Mouse (Mus musculus) intestine, postnatal 0 days (tissue): Measurements from ENCODE around the gene Ndufb2. TPM values are rescaled to one million over a fixed set of nuclear protein-coding genes. Genes with fewer than 3 reads are reported as not detected.

Experiments
- ATAC-seq: fragments of 200-750 bp; cut with Nextera tagmentation; 2 replicates; pipeline ENCODE4 v1.8.0; 2017; ENCODE audit warnings: mild to moderate bottlenecking, moderate TSS enrichment, moderate library complexity
- H3K27ac ChIP-seq: fragments of 300-500 bp; sonication (generic); 2 replicates; pipeline ENCODE4 v1.5.1; 2014; ENCODE audit warnings: mild to moderate bottlenecking, low read depth, low read length, moderate library complexity
- H3K27me3 ChIP-seq: fragments of 300-500 bp; sonication (generic); replicated peaks from 2 replicates; pipeline ENCODE4 v1.6.1; 2014; ENCODE audit warnings: low read length, mixed read lengths; ENCODE audit not compliant: control insufficient read depth, insufficient read depth
- H3K36me3 ChIP-seq: fragments of 300-500 bp; sonication (generic); 2 replicates; pipeline ENCODE4 v1.6.1; 2014; ENCODE audit warnings: mild to moderate bottlenecking, moderate library complexity; ENCODE audit not compliant: control insufficient read depth, insufficient read depth
- H3K4me1 ChIP-seq: fragments of 300-500 bp; sonication (generic); replicated peaks from 2 replicates; pipeline ENCODE4 v1.6.1; 2014; ENCODE audit warnings: antibody characterized with exemption, low read length, mixed read lengths; ENCODE audit not compliant: control insufficient read depth, insufficient read depth
- H3K4me2 ChIP-seq: fragments of 300-500 bp; sonication (generic); replicated peaks from 2 replicates; pipeline ENCODE4 v1.6.1; 2014; ENCODE audit warnings: low read depth, mild to moderate bottlenecking, moderate library complexity
- H3K4me3 ChIP-seq: fragments of 300-500 bp; sonication (generic); 2 replicates; pipeline ENCODE4 v1.5.1; 2014; ENCODE audit warnings: low read depth, low read length
- H3K9ac ChIP-seq: fragments of 300-500 bp; sonication (generic); 2 replicates; pipeline ENCODE4 v1.6.1; 2014; ENCODE audit warnings: mild to moderate bottlenecking, low read depth, low read length
- H3K9me3 ChIP-seq: fragments of 300-500 bp; sonication (generic); 2 replicates; pipeline ENCODE4 v1.6.1; 2016; ENCODE audit warnings: mixed run types; ENCODE audit not compliant: control insufficient read depth
- CTCF ChIP-seq: sonication (generic); IDR thresholded peaks from 2 replicates; pipeline ENCODE4 v1.5.1; 2016; ENCODE audit warnings: low read depth, mild to moderate bottlenecking, control low read depth, antibody characterized with exemption, moderate library complexity
- WGBS: fragments of 180-500 bp; shearing (Covaris S2); extraction: QIAGEN DNeasy Blood & Tissue Kit; methylation state at CpG from one replicate; pipeline ENCODE4 v1.1.7; 2014; 5-methylcytosine and 5-hydroxymethylcytosine counted together
- polyA plus RNA-seq: library from polyadenylated mRNA; unstranded; fragments of >200 nt; fragmentation: Nextera tagmentation; extraction: Ambion mirVana; gene quantifications from 2 replicates; pipeline ENCODE4 v1.2.1, GENCODE M21; 2015

The Ndufb2 gene
- polyA plus RNA-seq, 1 experiment from 2014 or later: 498 TPM

- no peak overlapping the region for H3K27ac ChIP-seq
- 64% methylated on average over 8 of the region's 8 CpGs for WGBS
Observed at GRCm38 (mm10) chr6:39551981-39552636, 40.3 kb upstream of the Ndufb2 start.

GRCm38 (mm10) chr6:39554888-39555647 lies 37.3 kb upstream of the Ndufb2 start:
- 59% methylated on average over 12 of the region's 12 CpGs for WGBS
- ATAC-seq: no peak
- Histone ChIP-seq H3K4me2 (peak overlapping the region; percentile 17; the same call in 1 of the 2 replicates), H3K4me3 (no peak overlapping the region), H3K4me1 (no peaks in the 10 kb centered on the region), H3K9me3 (no peaks in the 10 kb centered on the region), H3K9ac (no peak overlapping the region), H3K27ac (no peak overlapping the region), H3K27me3 (0 out of 2 replicates have a peak, but pooled peaks cover 14% of the 10 kb centered on the region), H3K36me3 (no peaks in the 10 kb centered on the region)
- no peak for TF ChIP-seq CTCF

More at GRCm38 (mm10) chr6:39551981-39552636, 40.3 kb upstream of the Ndufb2 start:
- no peak overlapping the region for H3K9ac ChIP-seq
- H3K4me2 ChIP-seq: no peak overlapping the region
- no peaks in the 10 kb centered on the region for H3K4me1 ChIP-seq
- no peak for ATAC-seq
- H3K27me3 ChIP-seq: 0 out of 2 replicates have a peak, but pooled peaks cover 10% of the 10 kb centered on the region
- H3K4me3 ChIP-seq: no peak overlapping the region
- H3K36me3 ChIP-seq: no peaks in the 10 kb centered on the region
- H3K9me3 ChIP-seq: no peaks in the 10 kb centered on the region
- TF ChIP-seq CTCF: no peak

GRCm38 (mm10) chr6:39555648-39555945 lies 36.8 kb upstream of the Ndufb2 start:
- Histone ChIP-seq H3K36me3 (no peaks in the 10 kb centered on the region), H3K27me3 (0 out of 2 replicates have a peak, but pooled peaks cover 14% of the 10 kb centered on the region), H3K9me3 (no peaks in the 10 kb centered on the region), H3K4me1 (no peaks in the 10 kb centered on the region), H3K27ac (no peak overlapping the region), H3K4me2 (peak overlapping the region; percentile 17; the same call in 1 of the 2 replicates), H3K9ac (no peak overlapping the region), H3K4me3 (no peak overlapping the region)
- TF ChIP-seq CTCF: no peak
- 77% methylated on average over 2 of the region's 2 CpGs for WGBS
- no peak for ATAC-seq

GRCm38 (mm10) chr6:39556900-39557659 lies 35.3 kb upstream of the Ndufb2 start:
- TF ChIP-seq CTCF: no peak
- Histone ChIP-seq H3K9me3 (no peaks in the 10 kb centered on the region), H3K4me3 (peak overlapping the region; percentile 61), H3K4me1 (no peaks in the 10 kb centered on the region), H3K27ac (peak overlapping the region; percentile 72), H3K27me3 (0 out of 2 replicates have a peak, but pooled peaks cover 14% of the 10 kb centered on the region), H3K4me2 (peak overlapping the region; percentile 75), H3K36me3 (no peaks in the 10 kb centered on the region), H3K9ac (peak overlapping the region; percentile 53)
- whole genome bisulfite sequencing: 1% methylated on average over 52 of the region's 54 CpGs
- peak; percentile 37 for ATAC-seq

- Histone ChIP-seq H3K36me3 (no peaks in the 10 kb centered on the region), H3K9me3 (no peaks in the 10 kb centered on the region), H3K27me3 (0 out of 2 replicates have a peak, but pooled peaks cover 14% of the 10 kb centered on the region), H3K4me3 (peak within 1 kb of the TSS; percentile 61), H3K27ac (peak within 1 kb of the TSS; percentile 72), H3K4me1 (no peaks in the 10 kb centered on the region), H3K9ac (peak within 1 kb of the TSS; percentile 53), H3K4me2 (peak within 1 kb of the TSS; percentile 75)
- no peak for TF ChIP-seq CTCF
- peak; percentile 72 for ATAC-seq
- 3% methylated on average over 43 of the region's 50 CpGs for WGBS
Observed at GRCm38 (mm10) chr6:39557723-39558261, 34.6 kb upstream of the Ndufb2 start, which contains the start of gene Dennd2a. Gene Dennd2a (minus strand): TSS chr6:39557867.
